Mouse (Mus musculus): ENCODE results near the gene Pde1a.
"Not testable (repeated sequence)": the region's sequence is repeated elsewhere in the genome, so short reads cannot be mapped to it uniquely, and the experiment has no call there.

Gene Pde1a

GRCm38 (mm10) chr2:79964964-79965363 is 164.3 kb downstream of the Pde1a start:
- DNase-seq (ENCODE audit: low spot score in 2 of 2), result no peak

- DNase-seq (ENCODE audit: low spot score in 2 of 2), result no peak
Observed at GRCm38 (mm10) chr2:79961421-79961820, 167.8 kb downstream of the Pde1a start.

- no peak for DNase-seq (ENCODE audit: low spot score in 2 of 2)
Observed at GRCm38 (mm10) chr2:79957659-79958340, 171.5 kb downstream of the Pde1a start.

- DNase-seq (ENCODE audit: low spot score in 2 of 2), result no peak
Observed at GRCm38 (mm10) chr2:79945898-79946675, 183.2 kb downstream of the Pde1a start.

GRCm38 (mm10) chr2:79934660-79935059 is 194.6 kb downstream of the Pde1a start:
- DNase-seq (ENCODE audit: low spot score in 2 of 2), result no peak

- DNase-seq (ENCODE audit: low spot score in 2 of 2), result no peak
Observed at GRCm38 (mm10) chr2:79922356-79922755, 206.9 kb downstream of the Pde1a start.

- DNase-seq (ENCODE audit: low spot score in 2 of 2), result no peak
Observed at GRCm38 (mm10) chr2:79921375-79921774, 207.9 kb downstream of the Pde1a start.

- DNase-seq (ENCODE audit: low spot score in 2 of 2), result no peak
Observed at GRCm38 (mm10) chr2:79920438-79920837, 208.8 kb downstream of the Pde1a start.

- no peak for DNase-seq (ENCODE audit: low spot score in 2 of 2)
Observed at GRCm38 (mm10) chr2:79901841-79902510, 227.3 kb downstream of the Pde1a start.

GRCm38 (mm10) chr2:79898522-79898921 is 230.7 kb downstream of the Pde1a start:
- no peak for DNase-seq (ENCODE audit: low spot score in 2 of 2)

GRCm38 (mm10) chr2:79892829-79893228 is 236.4 kb downstream of the Pde1a start:
- no peak for DNase-seq (ENCODE audit: low spot score in 2 of 2)

- peak in 1 of 2 experiments; percentile 3 for DNase-seq (ENCODE audit: low spot score in 2 of 2)
Observed at GRCm38 (mm10) chr2:79891760-79892570, 237.3 kb downstream of the Pde1a start.

- no peak for DNase-seq (ENCODE audit: low spot score in 2 of 2)
Observed at GRCm38 (mm10) chr2:79890726-79891125, 238.5 kb downstream of the Pde1a start.

GRCm38 (mm10) chr2:79883631-79884350 is 245.5 kb downstream of the Pde1a start:
- DNase-seq (ENCODE audit: low spot score in 2 of 2), result no peak

- DNase-seq (ENCODE audit: low spot score in 2 of 2), result no peak
Observed at GRCm38 (mm10) chr2:79883210-79883609, 246.0 kb downstream of the Pde1a start.

- peak in 1 of 2 experiments; percentile 25 for DNase-seq (ENCODE audit: low spot score in 2 of 2)
Observed at GRCm38 (mm10) chr2:79865275-79865999, 263.8 kb downstream of the Pde1a start.

- DNase-seq (ENCODE audit: low spot score in 2 of 2), result no peak
Observed at GRCm38 (mm10) chr2:79856874-79857273, 272.4 kb downstream of the Pde1a start.

GRCm38 (mm10) chr2:79847396-79847795 is 281.9 kb downstream of the Pde1a start:
- DNase-seq (ENCODE audit: low spot score in 2 of 2), result not testable (repeated sequence)

- DNase-seq (ENCODE audit: low spot score in 2 of 2), result no peak
Observed at GRCm38 (mm10) chr2:79839513-79839912, 289.7 kb downstream of the Pde1a start.

GRCm38 (mm10) chr2:79839090-79839489 is 290.2 kb downstream of the Pde1a start:
- no peak for DNase-seq (ENCODE audit: low spot score in 2 of 2)

Measured in cerebellum, postnatal 4 days (tissue).